Mouse (Mus musculus) embryonic facial prominence, embryonic 15.5 days (tissue): ENCODE results near the gene Ddx19b. TPM values are rescaled to one million over a fixed set of nuclear protein-coding genes. Genes with fewer than 3 reads are reported as not detected.
A peak's percentile ranks its signal among the peaks of the same experiment; 100 is the strongest.
"Not testable (repeated sequence)": the region's sequence is repeated elsewhere in the genome, so short reads cannot be mapped to it uniquely, and the experiment has no call there.

Source experiments
- ATAC-seq: fragments of 200-750 bp; cut with Nextera tagmentation; 2 replicates; pipeline ENCODE4 v1.8.0; 2017; ENCODE audit warnings: low read depth, moderate TSS enrichment; ENCODE audit not compliant: insufficient number of reproducible peaks, low FRiP score, low TSS enrichment
- H3K27ac ChIP-seq: fragments of 300-500 bp; sonication (generic); replicated peaks from 2 replicates; pipeline ENCODE4 v1.5.1; 2015; ENCODE audit warnings: mild to moderate bottlenecking, inconsistent platforms
- H3K27me3 ChIP-seq: fragments of 300-500 bp; sonication (generic); 2 replicates; pipeline ENCODE4 v1.6.1; 2015; ENCODE audit warnings: inconsistent platforms
- H3K36me3 ChIP-seq: fragments of 300-500 bp; sonication (generic); 2 replicates; pipeline ENCODE4 v1.6.1; 2015; ENCODE audit warnings: mild to moderate bottlenecking, inconsistent platforms
- H3K4me1 ChIP-seq: fragments of 300-500 bp; sonication (generic); 2 replicates; pipeline ENCODE4 v1.6.1; 2015; ENCODE audit warnings: inconsistent platforms
- H3K4me2 ChIP-seq: fragments of 300-500 bp; sonication (generic); replicated peaks from 2 replicates; pipeline ENCODE4 v1.6.1; 2015; ENCODE audit warnings: mild to moderate bottlenecking, inconsistent platforms
- H3K4me3 ChIP-seq: fragments of 300-500 bp; sonication (generic); replicated peaks from 2 replicates; pipeline ENCODE4 v1.5.1; 2015; ENCODE audit warnings: mild to moderate bottlenecking, inconsistent platforms
- H3K9ac ChIP-seq: fragments of 300-500 bp; sonication (generic); 2 replicates; pipeline ENCODE4 v1.6.1; 2015; ENCODE audit warnings: inconsistent platforms
- H3K9me3 ChIP-seq: fragments of 300-500 bp; sonication (generic); replicated peaks from 2 replicates; pipeline ENCODE4 v1.6.1; 2016; ENCODE audit warnings: inconsistent platforms
- WGBS: fragments of 180-500 bp; shearing (Covaris S2); methylation state at CpG from one replicate; pipeline ENCODE4 v1.1.7; 2015; 5-methylcytosine and 5-hydroxymethylcytosine counted together
- polyA plus RNA-seq: library from polyadenylated mRNA; unstranded; fragments of >200 nt; fragmentation: Nextera tagmentation; extraction: Ambion mirVana; gene quantifications from 2 replicates; pipeline ENCODE4 v1.2.1, GENCODE M21; 2015

Ddx19b gene
- polyA plus RNA-seq, 1 experiment from 2014 or later: 5.3 TPM

- Histone ChIP-seq H3K4me2 (no peak overlapping the region), H3K27ac (no peak overlapping the region), H3K27me3 (no peaks in the 10 kb centered on the region), H3K9me3 (no peaks in the 10 kb centered on the region), H3K9ac (no peak overlapping the region), H3K4me3 (no peak overlapping the region), H3K4me1 (no peaks in the 10 kb centered on the region), H3K36me3 (peaks cover 94% of the 10 kb centered on the region)
- no peak for ATAC-seq
- 63% methylated on average over 8 of the region's 8 CpGs for WGBS
Measured at GRCm38 (mm10) chr8:110987805-110988744, 43.5 kb downstream of the Ddx19b start.

- Histone ChIP-seq H3K4me2 (no peak overlapping the region), H3K9me3 (no peaks in the 10 kb centered on the region), H3K9ac (no peak overlapping the region), H3K27ac (no peak overlapping the region), H3K4me3 (no peak overlapping the region), H3K27me3 (no peaks in the 10 kb centered on the region), H3K36me3 (peaks cover 76% of the 10 kb centered on the region), H3K4me1 (no peaks in the 10 kb centered on the region)
- 85% methylated on average over 2 of the region's 2 CpGs for WGBS
- ATAC-seq: no peak
Measured at GRCm38 (mm10) chr8:110981304-110981703, 50.2 kb downstream of the Ddx19b start.

GRCm38 (mm10) chr8:110977987-110978386 lies 53.6 kb downstream of the Ddx19b start:
- not testable (repeated sequence) for H3K27ac ChIP-seq, ATAC-seq, H3K9ac ChIP-seq, H3K4me3 ChIP-seq, H3K4me1 ChIP-seq, H3K4me2 ChIP-seq, H3K9me3 ChIP-seq, H3K27me3 ChIP-seq
- 74% methylated on average over 2 of the region's 2 CpGs for WGBS
- H3K36me3 ChIP-seq: peaks cover 67% of the 10 kb centered on the region

- H3K27ac ChIP-seq, H3K9me3 ChIP-seq, H3K27me3 ChIP-seq, H3K4me1 ChIP-seq, H3K4me2 ChIP-seq, H3K9ac ChIP-seq, ATAC-seq, H3K4me3 ChIP-seq: not testable (repeated sequence)
- H3K36me3 ChIP-seq: peaks cover 59% of the 10 kb centered on the region
- WGBS: 92% methylated on average over 8 of the region's 8 CpGs
Measured at GRCm38 (mm10) chr8:110976532-110976931, 55.0 kb downstream of the Ddx19b start.

- 8% methylated on average over 45 of the region's 45 CpGs for WGBS
- Histone ChIP-seq H3K27ac (no peak overlapping the region), H3K4me3 (peak overlapping the region; percentile 51), H3K9me3 (no peaks in the 10 kb centered on the region), H3K27me3 (no peaks in the 10 kb centered on the region), H3K4me2 (peak overlapping the region; percentile 82), H3K36me3 (peaks cover 46% of the 10 kb centered on the region), H3K4me1 (peaks cover 21% of the 10 kb centered on the region), H3K9ac (peak overlapping the region; percentile 41)
- ATAC-seq: peak; percentile 95
Measured at GRCm38 (mm10) chr8:110969910-110970770, 61.4 kb downstream of the Ddx19b start.

- Histone ChIP-seq H3K4me3 (no peak overlapping the region), H3K9me3 (no peaks in the 10 kb centered on the region), H3K27me3 (no peaks in the 10 kb centered on the region), H3K4me1 (peaks cover 25% of the 10 kb centered on the region), H3K9ac (no peak overlapping the region), H3K36me3 (peaks cover 47% of the 10 kb centered on the region), H3K4me2 (no peak overlapping the region), H3K27ac (no peak overlapping the region)
- 85% methylated on average over 9 of the region's 9 CpGs for WGBS
- no peak for ATAC-seq
Measured at GRCm38 (mm10) chr8:110967326-110967725, 64.2 kb downstream of the Ddx19b start.

- 92% methylated on average over 8 of the region's 8 CpGs for WGBS
- Histone ChIP-seq H3K36me3 (peaks cover 44% of the 10 kb centered on the region), H3K27me3 (no peaks in the 10 kb centered on the region), H3K4me3 (no peak overlapping the region), H3K9ac (no peak overlapping the region), H3K4me2 (no peak overlapping the region), H3K9me3 (no peaks in the 10 kb centered on the region), H3K27ac (no peak overlapping the region), H3K4me1 (peaks cover 25% of the 10 kb centered on the region)
- no peak for ATAC-seq
Measured at GRCm38 (mm10) chr8:110966586-110966985, 65.0 kb downstream of the Ddx19b start.

- Histone ChIP-seq H3K4me2 (no peak overlapping the region), H3K4me1 (peaks cover 19% of the 10 kb centered on the region), H3K36me3 (peaks cover 40% of the 10 kb centered on the region), H3K9me3 (no peaks in the 10 kb centered on the region), H3K9ac (no peak overlapping the region), H3K27me3 (no peaks in the 10 kb centered on the region), H3K27ac (no peak overlapping the region), H3K4me3 (no peak overlapping the region)
- WGBS: 31% methylated on average over 7 of the region's 7 CpGs
- peak; percentile 47; the same call in 1 of the 2 replicates for ATAC-seq
Measured at GRCm38 (mm10) chr8:110965594-110965993, 66.0 kb downstream of the Ddx19b start.

GRCm38 (mm10) chr8:110964666-110965065 lies 66.9 kb downstream of the Ddx19b start:
- Histone ChIP-seq H3K9me3 (no peaks in the 10 kb centered on the region), H3K4me3 (no peak overlapping the region), H3K4me2 (no peak overlapping the region), H3K9ac (no peak overlapping the region), H3K36me3 (peaks cover 49% of the 10 kb centered on the region), H3K27ac (no peak overlapping the region), H3K27me3 (no peaks in the 10 kb centered on the region), H3K4me1 (peaks cover 13% of the 10 kb centered on the region; the same call in 1 of the 2 replicates)
- 77% methylated on average over 7 of the region's 7 CpGs for WGBS
- no peak for ATAC-seq

- ATAC-seq: no peak
- Histone ChIP-seq H3K4me2 (no peak overlapping the region), H3K4me1 (peaks cover 13% of the 10 kb centered on the region; the same call in 1 of the 2 replicates), H3K4me3 (no peak overlapping the region), H3K36me3 (peaks cover 62% of the 10 kb centered on the region), H3K27me3 (no peaks in the 10 kb centered on the region), H3K27ac (no peak overlapping the region), H3K9me3 (no peaks in the 10 kb centered on the region), H3K9ac (no peak overlapping the region)
- 92% methylated on average over 2 of the region's 2 CpGs for WGBS
Measured at GRCm38 (mm10) chr8:110963051-110963450, 68.5 kb downstream of the Ddx19b start.

- Histone ChIP-seq H3K36me3 (peaks cover 63% of the 10 kb centered on the region), H3K27ac (no peak overlapping the region), H3K9me3 (no peaks in the 10 kb centered on the region), H3K9ac (no peak overlapping the region), H3K4me1 (0 out of 2 replicates have a peak, but pooled peaks cover 2% of the 10 kb centered on the region), H3K27me3 (no peaks in the 10 kb centered on the region), H3K4me2 (no peak overlapping the region), H3K4me3 (no peak overlapping the region)
- ATAC-seq: no peak
- 87% methylated on average over 6 of the region's 6 CpGs for WGBS
Measured at GRCm38 (mm10) chr8:110959906-110960305, 71.6 kb downstream of the Ddx19b start.
